Mouse (Mus musculus) embryo, embryonic 11.5 days (tissue): ENCODE results near the gene Ptger3.

Source experiments
- DNase-seq: peaks from one replicate; pipeline ENCODE4 v3.0.0-alpha.2; 2012; ENCODE audit warnings: low read depth, low spot score

The Ptger3 gene

DNA sequence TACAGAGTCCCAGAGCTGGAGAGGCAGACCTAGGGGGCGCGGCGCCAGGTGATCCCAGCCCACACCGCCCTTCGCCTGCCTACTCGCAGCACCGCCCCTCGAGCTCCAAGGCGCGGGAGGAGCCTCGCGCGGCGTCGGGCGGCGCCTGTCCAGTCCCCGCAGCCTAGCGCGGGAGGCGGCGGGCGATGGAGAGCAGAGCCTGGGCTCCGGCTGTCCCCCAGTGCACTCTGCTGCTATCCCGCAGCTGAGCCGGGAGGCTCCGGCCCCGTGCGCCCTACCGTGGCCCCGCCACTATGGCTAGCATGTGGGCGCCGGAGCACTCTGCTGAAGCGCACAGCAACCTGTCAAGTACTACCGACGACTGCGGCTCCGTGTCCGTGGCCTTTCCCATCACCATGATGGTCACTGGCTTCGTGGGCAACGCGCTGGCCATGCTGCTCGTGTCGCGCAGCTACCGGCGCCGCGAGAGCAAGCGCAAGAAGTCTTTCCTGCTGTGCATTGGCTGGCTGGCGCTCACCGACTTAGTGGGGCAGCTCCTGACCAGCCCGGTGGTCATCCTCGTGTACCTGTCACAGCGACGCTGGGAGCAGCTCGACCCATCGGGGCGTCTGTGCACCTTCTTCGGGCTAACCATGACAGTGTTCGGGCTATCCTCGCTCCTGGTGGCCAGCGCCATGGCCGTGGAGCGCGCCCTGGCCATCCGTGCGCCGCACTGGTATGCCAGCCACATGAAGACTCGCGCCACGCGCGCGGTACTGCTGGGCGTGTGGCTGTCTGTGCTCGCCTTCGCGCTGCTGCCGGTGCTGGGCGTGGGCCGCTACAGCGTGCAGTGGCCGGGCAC, at the start of gene Ptger3:
Gene Ptger3 (plus strand): TSS at position 168 of the 841 bp plus-strand sequence.
- peak; percentile 26 for DNase-seq

DNA sequence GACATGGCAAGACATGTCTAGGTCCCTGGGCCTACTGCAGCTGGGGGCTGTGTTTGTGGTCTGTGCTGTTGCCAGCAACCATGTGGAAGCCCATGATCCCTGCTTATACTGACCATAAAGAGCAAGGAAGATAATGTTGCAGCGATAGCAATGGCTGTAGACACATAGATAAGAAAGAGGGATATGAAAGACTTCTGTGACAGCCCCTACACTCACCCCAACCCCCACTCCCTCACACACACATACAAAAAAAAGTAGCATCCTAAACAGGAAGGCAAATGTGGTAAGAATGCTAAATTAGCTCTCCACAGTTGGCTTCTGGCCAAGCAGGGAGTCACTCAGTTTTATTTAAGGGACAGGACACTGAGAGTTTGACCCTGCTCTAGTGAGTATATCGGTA, 48.7 kb upstream of the Ptger3 start:
- DNase-seq = no peak

DNA sequence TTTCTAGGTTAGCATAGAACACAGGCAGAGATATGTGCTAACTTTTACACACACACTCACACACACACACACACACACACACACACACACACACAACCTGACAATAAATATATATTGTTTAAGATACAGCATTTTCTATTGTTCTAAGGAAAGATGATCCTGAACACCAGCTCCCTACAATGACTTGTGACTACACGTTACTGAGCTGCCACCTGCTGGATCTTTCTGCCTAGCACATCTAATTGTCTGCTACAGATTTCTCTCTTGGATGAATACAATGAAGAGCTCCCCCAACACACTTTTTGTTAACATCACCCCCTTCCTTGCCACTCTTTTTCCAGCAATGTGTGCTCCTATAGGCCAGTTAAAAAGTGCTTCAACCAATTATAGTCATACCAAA, 46.3 kb upstream of the Ptger3 start:
- peak; percentile 27 for DNase-seq

DNA sequence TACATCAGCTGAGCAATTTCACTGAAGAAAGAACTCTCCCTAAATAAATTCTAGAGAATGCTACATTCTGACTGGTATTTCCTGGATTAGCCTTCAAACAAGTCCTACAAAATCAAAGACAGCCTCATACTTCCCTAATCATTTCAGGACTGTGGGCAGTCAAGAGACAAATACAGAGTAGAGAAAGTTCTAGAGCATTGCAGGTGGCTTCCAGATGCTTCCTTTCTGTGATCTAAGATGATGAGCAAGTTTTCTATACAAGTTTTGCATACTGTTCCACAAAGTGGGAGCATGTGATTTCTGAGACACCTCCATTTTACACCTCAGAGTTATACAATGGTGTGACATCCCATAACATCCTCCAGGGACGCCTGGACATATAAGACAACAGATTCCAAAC, 42.9 kb upstream of the Ptger3 start:
- no peak for DNase-seq

DNA sequence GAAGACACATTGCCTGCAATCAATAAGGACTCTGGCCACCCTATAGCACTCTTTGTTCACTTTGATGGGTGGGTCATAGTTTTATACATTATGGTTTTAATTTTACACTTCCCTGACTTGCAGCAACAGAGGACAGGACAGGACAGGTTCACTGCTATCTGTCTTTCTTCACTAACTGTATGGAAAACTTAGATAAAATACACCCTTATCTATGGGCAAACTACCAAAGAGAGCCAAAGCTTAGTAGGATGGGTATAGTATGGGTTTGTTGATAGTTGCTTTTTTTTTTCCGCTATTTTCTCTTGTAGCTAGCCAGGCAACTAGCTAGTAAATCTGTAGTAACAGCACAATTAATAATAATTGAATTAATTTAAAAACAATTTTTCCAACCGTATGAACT, 35.1 kb upstream of the Ptger3 start:
- no peak for DNase-seq

DNA sequence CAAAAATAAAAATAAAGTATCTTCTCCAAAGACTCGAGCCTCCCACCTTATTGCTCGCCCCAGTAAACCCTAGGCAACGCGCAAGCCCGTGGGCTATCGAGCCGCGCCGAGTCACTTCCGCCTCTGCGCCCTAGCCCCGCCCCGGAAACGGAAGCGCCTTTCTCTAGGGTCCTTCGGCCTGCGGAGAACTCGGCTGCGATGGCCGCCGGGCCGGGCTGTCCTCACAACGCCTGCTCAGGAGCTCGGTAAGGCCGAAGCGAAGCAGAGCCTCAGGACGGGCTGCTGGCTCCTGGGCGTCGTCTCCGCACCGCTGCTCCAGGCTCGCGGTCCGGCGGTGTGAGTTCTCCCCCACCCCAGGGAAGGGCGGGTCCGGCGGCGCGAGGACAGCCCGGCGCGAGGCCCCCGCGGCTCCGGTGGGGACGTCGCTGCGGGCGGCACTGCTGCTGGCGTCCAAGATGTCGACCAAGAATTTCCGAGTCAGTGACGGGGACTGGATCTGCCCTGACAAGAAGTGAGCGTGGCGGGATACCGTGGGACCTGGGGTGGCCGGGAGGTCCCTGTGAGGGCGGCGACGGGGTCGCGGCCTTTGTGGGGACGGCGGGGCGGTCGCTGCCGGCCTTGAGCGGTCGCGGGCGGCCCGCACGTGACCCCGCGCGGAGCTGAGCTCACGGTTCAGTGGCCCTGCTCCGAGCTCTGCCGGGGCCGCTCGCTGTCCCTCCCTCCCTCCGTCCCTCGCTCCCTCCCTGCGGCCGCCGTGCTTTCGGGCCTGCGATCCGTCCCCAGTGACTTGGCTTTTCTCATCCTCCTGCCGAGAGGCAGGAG, 32.5 kb upstream of the Ptger3 start, which contains the start of gene Zranb2:
Gene Zranb2 (plus strand): TSS at position 197 of the 822 bp plus-strand sequence.
- peak; percentile 87 for DNase-seq

DNA sequence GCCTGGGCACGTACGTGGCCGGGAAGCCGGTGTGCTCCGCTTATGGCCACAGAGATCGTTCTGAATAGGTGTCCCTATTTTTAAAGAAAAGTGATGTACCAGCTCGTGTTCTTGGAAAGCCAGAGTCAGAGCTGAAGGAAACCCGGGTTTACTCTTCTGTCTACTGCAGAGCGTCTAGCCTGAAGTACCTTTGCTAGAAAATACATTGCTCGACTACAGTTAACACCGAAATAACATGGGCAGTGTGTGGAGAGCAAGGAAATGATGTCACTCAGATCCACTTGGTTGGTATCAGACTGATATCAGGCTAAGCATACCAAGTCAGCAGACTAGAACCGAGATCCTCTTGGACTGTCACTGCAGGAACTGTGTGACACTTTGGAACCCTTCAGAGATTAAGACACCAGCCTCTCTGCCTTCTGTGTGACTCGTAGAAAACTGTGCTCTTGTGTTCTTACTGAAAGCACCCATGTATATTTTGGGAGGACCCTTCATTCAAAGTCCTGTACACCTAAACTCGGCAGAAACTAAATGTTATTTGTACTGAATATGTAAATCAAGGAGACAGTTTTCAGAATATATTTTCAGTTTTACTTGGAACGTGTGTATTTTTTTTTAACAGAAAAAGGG, 31.8 kb upstream of the Ptger3 start:
- DNase-seq = no peak

DNA sequence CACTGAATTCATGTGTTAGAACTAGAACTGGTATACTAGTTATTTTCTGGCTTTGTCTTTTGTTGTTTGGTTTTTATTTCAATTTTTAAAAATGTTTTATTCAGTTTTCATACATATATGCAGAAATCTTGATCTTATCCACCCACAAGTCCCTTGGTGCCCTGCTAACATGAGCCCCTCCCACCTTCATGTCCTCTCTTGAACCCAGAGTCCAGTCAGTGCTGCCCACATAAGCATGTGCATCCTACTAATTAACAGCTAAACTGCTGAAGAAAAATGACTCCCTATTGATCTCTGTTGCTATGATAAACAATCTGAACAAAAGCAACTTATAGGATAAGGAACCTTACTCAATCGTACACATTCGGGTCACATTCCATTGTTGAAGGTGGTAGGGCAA, 17.4 kb upstream of the Ptger3 start:
- no peak for DNase-seq

DNA sequence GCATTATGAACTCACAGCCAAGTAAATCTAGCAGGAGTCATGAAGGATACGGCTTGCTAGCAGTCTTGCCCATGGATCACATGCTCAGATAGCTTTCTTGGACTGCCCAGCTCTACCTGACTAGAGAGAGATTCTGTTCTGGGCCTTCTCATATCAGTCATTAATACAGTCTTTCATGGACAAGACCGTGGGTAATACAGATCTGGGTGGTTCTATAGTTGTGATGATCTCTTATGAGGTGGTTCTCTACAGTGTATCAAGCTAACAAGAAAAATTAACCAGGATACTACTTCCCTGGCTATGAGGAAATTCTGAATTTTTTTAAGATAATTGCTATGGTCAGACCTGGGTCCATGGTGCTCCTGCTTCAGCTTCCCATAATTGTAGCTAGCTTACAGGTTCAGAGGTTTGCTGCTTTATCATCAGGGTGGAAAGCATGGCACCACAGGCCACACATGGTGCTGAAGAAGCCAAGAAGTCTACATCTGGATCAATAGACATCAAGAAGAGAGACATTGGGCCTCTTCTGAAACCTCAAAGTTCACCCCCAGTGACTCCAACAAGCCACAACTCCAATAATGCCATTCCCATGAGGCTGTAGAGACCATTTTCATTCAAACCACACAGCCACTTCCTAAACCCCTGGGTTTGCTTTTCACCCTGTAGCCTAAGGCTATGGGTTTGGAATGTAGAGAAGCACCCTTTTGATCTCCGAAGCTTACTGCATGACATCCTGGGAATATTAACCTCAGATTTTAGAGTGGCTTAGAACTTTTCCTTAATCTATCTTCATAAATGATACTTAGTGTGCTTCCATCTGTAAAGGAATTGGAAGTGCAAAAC, 16.7 kb upstream of the Ptger3 start:
- DNase-seq = no peak

DNA sequence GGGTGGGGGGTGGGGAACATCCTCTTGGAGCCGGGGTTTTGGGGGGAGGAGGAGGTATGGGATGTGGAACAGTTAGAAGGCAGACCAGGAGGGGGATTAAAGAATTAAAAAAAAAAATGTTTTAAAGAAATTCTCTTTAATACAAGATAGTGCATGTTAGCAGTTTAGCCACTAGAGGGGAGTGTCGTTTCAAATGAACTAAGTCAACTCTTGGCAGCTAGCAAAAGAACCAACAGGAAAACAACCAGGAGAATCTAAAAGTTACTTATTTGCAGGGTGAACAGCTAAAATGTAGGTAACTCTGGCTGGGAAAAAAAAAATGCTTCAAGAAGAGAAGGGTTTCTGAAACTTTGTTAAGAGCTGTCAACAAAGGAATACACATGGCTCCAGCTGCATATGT, 1.5 kb upstream of the Ptger3 start:
- peak; percentile 46 for DNase-seq

DNA sequence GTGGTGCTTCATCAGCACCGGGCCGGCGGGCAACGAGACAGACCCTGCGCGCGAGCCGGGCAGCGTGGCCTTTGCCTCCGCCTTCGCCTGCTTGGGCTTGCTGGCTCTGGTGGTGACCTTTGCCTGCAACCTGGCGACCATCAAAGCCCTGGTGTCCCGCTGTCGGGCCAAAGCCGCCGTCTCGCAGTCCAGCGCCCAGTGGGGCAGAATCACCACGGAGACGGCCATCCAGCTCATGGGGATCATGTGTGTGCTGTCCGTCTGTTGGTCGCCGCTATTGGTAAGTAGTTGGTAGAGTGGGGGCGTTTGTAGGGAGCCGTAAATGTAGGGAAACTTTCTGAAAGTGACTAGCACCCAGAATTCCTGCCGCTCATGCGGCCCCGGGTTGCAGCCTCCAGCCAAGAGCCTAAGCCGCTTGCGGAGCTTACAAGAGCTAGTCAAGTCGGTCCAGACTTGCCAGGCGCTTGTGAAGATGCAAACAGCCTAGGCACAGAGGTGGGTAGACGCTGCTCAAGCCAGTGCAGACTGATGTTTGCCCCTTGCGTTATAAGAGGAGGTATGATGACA, 957 bp downstream of the Ptger3 start:
- no peak for DNase-seq

DNA sequence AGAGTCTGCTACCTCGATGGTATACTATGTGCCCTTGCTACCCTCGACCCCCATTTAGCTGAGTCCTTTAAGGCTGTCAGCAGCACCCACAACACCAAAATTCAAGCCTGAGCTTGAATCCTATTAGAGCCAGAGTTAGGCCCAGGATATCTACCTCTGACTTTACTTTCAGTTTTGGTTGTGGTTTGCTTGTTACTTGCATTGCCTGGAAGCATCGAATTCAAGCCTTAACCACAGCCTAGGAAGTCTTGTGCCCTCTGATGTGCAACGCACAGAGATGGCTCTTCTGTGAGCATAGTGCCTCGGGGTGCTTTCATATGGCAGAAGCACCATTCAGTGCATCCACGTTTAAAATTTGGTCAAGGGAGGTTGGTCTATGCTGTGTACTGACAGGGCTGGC, 5.3 kb downstream of the Ptger3 start:
- no peak for DNase-seq

DNA sequence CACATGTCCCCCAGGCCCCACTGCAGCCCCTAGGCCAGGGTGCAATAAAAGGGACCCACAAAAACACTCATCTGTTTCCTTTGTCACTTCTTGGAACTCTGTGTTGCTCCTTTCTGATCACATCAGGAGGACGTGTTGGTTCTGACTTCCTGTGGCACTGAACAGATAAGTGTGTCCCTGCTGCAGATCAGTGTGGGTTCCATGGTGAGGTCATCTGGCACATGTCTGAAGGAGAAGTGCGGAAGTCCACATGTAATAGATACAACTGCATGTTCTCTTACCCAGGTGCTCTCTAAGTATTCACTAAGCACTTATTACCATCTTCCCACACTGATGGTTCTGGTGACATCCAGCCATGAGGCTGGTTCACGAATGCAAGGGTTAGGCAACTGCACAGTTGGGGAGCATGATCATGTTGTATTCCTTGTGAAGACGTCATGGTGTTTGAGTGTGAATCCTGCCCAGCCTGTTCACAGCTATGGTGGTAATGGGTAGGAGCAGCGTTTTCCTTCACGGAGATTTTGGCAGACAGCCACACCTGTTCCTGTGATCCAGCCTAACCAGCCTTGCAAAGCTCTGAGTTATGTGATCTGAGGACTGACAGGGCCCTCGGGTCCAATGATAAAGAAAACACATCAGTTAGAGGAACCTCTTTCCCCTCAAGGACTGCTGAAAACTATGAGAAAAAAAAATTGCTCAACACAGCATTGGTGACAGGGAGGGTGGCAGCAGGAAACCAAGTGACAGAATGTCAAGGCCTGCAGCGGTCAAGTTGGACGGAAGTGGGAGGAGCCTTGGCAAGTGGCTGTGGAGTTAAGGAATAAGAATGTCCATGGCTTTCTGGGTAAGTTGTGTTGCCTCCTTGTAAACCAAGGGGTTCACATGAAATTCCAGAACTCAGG, 9.0 kb downstream of the Ptger3 start:
- DNase-seq = no peak

DNA sequence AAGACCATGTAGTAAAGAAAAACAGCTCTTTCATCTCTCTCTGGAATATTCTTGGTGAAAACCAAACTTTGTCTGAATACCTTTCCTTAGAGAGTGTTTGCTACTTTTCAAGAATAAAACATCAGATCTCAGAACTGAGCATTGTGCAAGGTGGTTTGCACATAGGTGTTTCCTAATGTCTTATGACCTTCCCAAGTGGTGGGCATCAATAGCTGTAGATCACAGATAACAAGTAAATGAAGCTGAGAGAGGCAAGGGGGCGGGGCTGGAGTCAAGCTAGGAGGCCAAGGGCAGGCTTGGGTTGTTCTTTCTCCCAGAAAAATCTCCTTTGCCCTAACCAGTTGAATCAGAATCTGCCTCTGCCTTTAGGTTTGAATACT, 9.6 kb downstream of the Ptger3 start:
- DNase-seq = no peak

DNA sequence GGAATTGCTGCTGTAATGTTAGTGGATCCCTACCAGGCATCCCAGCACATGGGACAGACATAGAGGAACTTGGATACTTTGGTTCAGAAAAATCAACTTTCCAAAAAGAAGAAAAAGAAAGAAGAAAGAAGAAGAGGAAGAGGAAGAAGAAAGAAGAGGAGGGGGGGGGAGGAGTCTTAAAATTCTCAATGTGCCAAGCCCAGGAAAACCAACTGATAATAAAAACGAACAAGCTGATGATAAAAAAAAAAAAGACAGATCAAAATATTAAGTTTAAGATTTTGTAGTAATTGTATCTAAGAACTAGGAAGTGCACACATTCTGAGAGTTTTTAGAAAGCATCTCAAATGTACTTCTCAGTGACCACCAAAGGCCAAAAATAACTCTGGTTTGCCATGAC, 10.2 kb downstream of the Ptger3 start:
- DNase-seq = no peak

DNA sequence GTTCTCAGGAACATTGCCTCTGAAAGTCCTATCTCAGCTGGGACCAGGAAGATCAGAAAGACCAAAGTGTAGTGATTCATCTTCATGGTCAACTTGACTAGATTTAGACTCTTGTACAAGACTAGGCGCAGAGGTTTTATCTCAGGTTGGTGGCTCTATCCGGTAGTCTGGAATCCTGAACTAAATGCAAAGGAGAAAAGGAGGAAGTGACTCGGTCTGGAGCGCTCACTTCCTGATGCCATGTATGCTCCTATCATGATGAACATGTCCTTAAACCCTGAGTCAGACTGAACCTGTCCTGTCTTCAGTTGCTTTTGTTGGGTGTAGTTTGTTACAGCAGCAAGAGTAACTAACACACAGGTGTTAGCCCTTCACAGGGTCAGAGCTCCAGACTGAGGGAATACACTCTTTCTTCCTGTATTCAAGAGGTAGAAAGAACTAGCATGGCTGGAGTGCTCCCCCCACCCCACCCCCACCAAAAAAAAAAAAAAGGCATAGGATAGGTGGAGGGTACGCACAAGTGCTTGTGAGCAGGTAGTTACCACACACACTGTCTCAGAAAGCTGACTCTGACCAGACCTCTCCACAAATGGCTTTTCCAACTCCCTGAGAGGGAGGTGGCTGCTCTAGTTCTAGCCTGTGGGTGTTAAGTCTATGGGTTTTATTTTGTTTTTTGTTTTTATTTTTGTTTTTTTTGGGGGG, 11.9 kb downstream of the Ptger3 start:
- no peak for DNase-seq

DNA sequence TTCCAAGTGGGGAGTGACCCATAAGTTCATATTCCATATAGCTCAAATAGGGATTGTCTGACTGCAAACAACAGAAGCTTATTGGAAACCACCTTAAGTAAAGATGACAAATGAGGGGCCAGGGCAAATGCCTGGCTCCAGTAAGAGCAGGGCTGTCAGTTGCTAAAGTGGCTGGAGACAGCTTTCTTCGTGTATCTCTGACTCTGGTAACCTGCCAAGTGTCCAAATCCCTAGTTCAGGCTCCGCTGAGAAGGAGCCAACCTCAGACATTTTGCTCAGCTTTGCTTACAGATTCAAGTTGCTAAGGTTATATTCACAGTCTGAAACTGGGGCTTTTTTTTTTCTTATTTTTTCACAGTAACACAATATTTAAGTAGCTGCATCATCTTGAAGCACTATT, 12.7 kb downstream of the Ptger3 start:
- DNase-seq = no peak

DNA sequence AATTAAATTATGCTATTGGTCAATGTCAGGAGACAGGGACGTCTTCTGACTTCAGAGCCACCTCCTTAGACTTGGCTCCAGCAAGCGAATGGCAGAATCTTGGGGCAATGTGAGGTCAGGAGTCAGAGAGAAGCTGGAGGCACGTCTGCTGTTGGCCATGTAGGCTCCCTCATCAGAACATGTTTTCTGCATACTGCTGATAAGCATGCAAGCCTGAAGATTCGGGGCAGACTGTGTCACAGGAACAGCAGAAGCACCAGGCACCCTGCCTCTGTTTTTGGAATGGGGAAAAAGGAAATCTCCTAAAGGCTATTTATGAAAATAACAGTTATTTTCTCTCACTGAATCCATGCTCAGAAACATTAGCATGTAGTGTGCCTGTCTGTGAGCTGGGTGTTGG, 13.6 kb downstream of the Ptger3 start:
- no peak for DNase-seq

DNA sequence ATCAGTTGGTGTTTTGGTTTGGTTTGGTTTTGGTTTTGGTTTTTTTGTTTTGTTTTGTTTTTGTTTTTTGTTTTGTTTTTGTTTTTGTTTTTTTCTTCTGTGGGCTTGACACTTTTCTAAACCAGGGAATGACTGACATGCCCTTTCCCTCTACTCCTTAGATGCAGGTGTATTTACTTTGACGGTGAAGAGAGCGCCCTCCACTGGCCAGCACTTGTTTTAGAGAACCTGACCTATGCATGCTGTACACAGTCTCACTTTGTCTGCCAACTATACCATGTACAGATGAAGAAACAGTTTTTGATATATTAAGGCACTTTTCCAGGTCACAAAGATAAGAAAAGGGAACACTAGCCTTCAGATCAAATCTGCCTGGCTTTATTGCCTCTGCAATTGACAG, 15.1 kb downstream of the Ptger3 start:
- no peak for DNase-seq
